Mouse (Mus musculus): Measurements from ENCODE around the gene Il6ra. TPM values are rescaled to one million over a fixed set of nuclear protein-coding genes. Genes with fewer than 3 reads are reported as not detected.

Gene Il6ra
- total RNA-seq, 2 experiments from 2014 or later: 3.7 to 4.4 TPM

DNA sequence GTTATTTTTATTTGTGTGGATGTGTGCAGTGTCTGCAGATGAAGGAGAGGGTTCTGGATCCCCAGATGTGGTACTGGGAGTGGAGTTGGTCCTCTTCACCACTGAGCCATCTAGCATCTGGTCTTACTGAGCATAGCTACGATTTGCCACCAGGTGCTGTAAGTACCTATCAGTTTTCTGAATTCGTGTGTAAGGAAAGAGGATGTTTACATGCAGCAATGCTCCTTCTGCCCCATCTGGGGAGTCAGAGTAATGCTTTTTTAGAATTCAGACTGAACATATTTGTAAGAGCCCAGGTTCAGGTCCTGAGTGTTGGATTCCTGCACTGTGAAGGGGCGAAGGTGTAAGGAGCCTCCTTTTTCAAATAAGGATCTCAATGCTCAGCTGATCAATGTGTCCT is 53.1 kb downstream of the Il6ra start:
- no peak overlapping the region for H3K27ac ChIP-seq
- H3K4me3 ChIP-seq: no peak overlapping the region
- no peak; the same call in 1 of the 2 replicates for TF ChIP-seq CTCF (IDR thresholded peaks at IDR 0.05)
- DNase-seq (ENCODE audit: extremely low spot score in 1 of 2, low spot score in 2 of 2): no peak
- intact Hi-C loops (cut with DNase I): loop anchor here (2.0 to 5.0 kb wide), 4 partner anchors 148 to 543 kb away; no protein-coding TSS in a partner anchor

DNA sequence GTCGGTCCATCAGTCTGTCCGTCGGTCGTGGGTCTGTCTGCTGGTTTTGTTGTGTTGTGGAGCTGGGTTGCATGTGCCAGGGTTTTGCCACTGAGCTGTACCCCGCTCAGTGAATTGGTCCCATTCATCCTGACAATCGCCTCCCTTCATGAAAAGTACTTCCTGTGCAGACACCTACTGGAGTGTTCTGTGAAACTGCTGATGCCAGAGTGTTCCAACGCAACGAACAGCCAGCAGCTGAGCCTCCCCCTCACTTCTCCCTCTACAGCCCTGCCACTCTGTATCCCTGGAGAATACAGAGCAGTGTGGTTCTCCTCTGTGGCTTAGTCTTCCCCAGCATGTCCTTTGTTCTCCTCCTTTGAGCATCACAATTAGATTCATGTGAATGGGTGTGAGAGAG is 54.1 kb downstream of the Il6ra start:
- DNase-seq (ENCODE audit: extremely low spot score in 1 of 2, low spot score in 2 of 2): peak; percentile 58 to 61
- no peak overlapping the region for H3K4me3 ChIP-seq
- intact Hi-C loops (cut with DNase I): loop anchor here (1.0 to 5.0 kb wide), 6 partner anchors 74 to 542 kb away; no protein-coding TSS in a partner anchor
- peak overlapping the region; percentile 49 for H3K27ac ChIP-seq
- TF ChIP-seq CTCF (IDR thresholded peaks at IDR 0.05): no peak

DNA sequence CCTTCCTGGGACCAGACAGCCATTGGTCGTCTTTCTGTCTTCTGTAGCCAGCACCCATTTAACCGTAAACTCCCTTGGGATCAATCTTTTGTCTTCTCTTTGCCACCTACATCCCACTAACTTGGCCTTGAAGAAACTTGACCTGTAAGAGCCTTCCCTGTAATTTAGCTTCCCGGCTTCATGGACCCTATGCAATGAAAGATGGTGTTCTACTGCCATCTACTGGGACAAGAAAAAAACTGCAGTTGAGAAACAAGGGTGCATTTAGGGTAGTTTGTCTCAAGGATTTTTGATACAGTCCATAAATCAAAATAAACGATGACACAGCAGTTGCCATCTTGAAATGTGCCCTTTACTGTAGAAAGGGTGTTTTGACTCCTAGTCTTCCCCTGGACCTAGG is 54.9 kb downstream of the Il6ra start:
- Histone ChIP-seq H3K27ac (peak overlapping the region; percentile 49; the same call in 1 of the 2 replicates), H3K4me3 (no peak overlapping the region)
- TF ChIP-seq CTCF (IDR thresholded peaks at IDR 0.05): peak; percentile 87
- intact Hi-C loops (cut with DNase I): loop anchor here (1.0 to 5.0 kb wide), 6 partner anchors 73 to 541 kb away; no protein-coding TSS in a partner anchor
- DNase-seq (ENCODE audit: extremely low spot score in 1 of 2, low spot score in 2 of 2): no peak

DNA sequence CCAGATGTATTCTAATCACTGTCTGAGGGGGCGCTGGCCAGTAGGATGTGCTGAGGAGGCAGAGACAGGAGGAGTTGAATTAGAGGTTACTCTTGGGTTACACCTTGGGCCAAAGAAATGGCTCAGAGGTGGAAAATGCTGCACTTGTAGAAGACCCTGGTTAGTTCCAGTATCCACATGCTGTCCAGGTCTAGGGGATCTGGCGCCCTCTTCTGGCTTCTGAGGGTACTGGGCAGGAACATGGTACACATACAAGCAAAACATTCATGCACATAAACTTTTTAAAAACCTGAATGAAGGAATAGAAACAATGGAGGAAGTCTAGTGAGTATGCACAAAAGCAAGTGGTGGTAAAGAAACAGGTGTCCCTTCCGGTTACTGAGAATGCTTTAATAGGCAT is 55.6 kb downstream of the Il6ra start:
- DNase-seq (ENCODE audit: extremely low spot score in 1 of 2, low spot score in 2 of 2): no peak
- H3K4me3 ChIP-seq: no peak overlapping the region
- peak; percentile 42 for TF ChIP-seq CTCF (IDR thresholded peaks at IDR 0.05)
- intact Hi-C loops (cut with DNase I): loop anchor here (2.0 to 5.0 kb wide), 3 partner anchors 145 to 540 kb away; no protein-coding TSS in a partner anchor
- no peak overlapping the region for H3K27ac ChIP-seq

DNA sequence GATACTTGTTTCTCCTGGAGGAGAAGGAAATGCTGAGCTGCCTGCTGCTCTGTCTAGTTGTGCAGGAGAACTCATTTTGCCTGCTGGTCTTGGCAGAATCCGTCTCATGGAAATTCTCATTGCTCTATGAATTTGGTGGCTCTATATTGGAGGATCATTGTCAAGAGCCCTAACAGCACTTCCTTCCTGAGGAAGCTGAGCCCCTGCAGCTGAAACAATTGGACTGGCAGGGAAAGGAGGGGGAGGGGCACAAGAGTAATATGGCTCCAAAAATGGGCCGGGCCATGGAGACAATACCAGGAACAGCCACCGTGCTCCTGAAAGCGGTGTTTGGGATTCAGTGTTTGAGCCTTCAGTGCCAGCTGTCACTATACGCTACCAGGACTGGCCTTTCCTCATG is 59.2 kb downstream of the Il6ra start:
- no peak for DNase-seq (ENCODE audit: extremely low spot score in 1 of 2, low spot score in 2 of 2)
- H3K4me3 ChIP-seq: no peak overlapping the region
- TF ChIP-seq CTCF (IDR thresholded peaks at IDR 0.05): peak; percentile 5
- H3K27ac ChIP-seq: peak overlapping the region; percentile 44; the same call in 1 of the 2 replicates
- intact Hi-C loops (cut with DNase I): no loop called here

DNA sequence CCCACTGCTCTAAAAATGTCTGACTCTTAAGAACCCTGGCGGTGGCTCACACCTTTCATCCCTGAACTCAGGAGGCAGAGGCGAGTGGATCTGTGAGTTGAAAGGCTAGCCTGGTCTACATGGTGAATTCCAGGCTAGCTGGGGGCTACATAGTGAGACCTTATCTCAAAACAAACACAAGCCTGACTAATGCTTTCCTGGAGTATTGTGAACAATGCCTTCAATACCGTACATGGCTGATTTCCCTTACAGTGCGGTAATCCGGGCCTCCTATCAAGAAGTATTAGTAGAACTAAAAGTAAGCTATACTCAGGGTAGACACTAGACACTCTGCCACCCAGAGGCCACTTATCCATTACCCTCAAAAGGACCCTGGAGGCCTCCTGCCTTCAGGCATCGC is 64.9 kb downstream of the Il6ra start:
- no peak for DNase-seq (ENCODE audit: extremely low spot score in 1 of 2, low spot score in 2 of 2)
- intact Hi-C loops (cut with DNase I): no loop called here
- no peak overlapping the region for H3K27ac ChIP-seq
- no peak overlapping the region for H3K4me3 ChIP-seq
- no peak for TF ChIP-seq CTCF (IDR thresholded peaks at IDR 0.05)

DNA sequence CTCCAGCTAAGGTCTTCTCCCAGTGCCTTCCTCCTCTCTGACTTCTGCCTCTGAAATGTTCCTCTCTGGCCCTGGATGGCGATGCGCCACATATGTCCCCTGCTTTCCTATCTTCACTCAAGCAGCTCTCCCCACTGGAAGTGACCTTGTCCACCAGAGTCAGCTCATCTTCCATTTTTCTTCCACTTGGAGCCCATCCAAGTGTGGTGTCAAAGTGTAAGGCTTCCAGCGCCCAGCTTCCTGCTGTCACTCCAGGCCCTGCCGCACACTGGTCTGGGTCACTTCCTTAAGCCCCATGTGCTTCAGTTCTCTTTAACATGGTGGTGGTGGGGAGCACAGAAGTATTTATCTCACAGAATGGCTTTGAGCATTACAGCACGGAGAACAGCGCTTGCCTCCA is 65.4 kb downstream of the Il6ra start:
- no peak for TF ChIP-seq CTCF (IDR thresholded peaks at IDR 0.05)
- intact Hi-C loops (cut with DNase I): no loop called here
- no peak overlapping the region for H3K4me3 ChIP-seq
- H3K27ac ChIP-seq: no peak overlapping the region
- no peak for DNase-seq (ENCODE audit: extremely low spot score in 1 of 2, low spot score in 2 of 2)

DNA sequence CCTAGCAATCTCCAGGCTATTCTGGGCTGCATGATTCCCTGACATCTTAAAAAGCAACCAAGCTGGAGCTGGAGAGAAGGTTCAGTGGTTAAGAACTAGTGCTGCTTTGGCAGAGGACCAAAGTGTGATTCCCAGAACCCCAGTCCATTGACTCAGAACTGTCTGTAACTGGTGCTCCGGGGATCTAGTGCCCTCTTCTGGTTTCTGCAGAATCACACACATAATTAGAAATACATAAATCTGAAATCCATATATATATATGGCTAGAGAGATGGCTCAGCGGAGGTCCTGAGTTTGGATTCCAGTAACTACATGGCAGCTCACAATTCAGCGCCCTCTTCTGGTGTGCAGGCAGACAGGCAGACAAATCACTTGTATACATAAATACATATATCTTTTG is 65.9 kb downstream of the Il6ra start:
- intact Hi-C loops (cut with DNase I): no loop called here
- no peak for DNase-seq (ENCODE audit: extremely low spot score in 1 of 2, low spot score in 2 of 2)
- Histone ChIP-seq H3K27ac (no peak overlapping the region), H3K4me3 (no peak overlapping the region)
- TF ChIP-seq CTCF (IDR thresholded peaks at IDR 0.05): no peak; the same call in none of the 2 replicates

DNA sequence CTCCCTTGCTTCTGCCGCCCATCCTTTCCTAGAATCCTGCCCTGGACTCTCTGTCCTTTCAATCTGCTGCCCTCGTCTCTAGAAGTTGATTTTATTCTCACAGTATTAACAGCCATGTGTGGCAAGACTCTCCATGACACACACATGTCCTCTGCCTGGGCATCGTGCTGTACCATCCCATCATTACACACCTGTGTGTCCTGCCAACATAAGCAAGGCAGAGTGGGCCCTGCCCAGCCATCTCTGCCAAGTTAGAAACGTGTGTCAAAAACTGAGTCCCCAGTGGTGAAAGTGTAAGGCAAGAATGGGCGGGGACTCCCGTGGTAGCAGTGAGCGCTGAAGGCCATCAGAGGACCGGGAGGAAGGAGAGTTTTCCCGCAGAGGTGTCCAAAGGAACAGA is 67.2 kb downstream of the Il6ra start:
- no peak overlapping the region for H3K27ac ChIP-seq
- TF ChIP-seq CTCF (IDR thresholded peaks at IDR 0.05): no peak
- DNase-seq (ENCODE audit: extremely low spot score in 1 of 2, low spot score in 2 of 2): no peak
- intact Hi-C loops (cut with DNase I): no loop called here
- no peak overlapping the region for H3K4me3 ChIP-seq

DNA sequence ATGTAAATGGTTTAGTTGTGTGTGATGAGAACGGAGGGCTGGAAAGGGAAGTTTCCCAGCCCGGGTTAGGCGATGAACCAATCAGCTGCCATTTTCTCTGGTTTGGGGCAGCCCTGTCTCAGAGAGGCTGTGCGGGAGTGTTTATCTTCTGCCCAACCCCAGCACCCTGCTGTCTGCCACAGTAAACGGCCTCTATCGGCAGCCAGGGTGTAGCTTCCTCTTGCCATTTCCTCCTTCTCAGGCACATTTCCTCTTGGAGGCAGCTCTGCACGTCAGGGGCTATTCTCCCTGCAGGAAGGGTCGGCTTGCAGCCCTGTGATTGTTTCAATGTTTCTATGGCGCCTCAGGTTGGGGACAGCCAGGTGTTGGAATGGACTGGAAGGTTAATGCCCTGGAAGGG is 69.8 kb downstream of the Il6ra start:
- no peak overlapping the region for H3K4me3 ChIP-seq
- no peak for DNase-seq (ENCODE audit: extremely low spot score in 1 of 2, low spot score in 2 of 2)
- intact Hi-C loops (cut with DNase I): no loop called here
- peak; percentile 18 for TF ChIP-seq CTCF (IDR thresholded peaks at IDR 0.05)
- H3K27ac ChIP-seq: no peak overlapping the region; the same call in 1 of the 2 replicates

DNA sequence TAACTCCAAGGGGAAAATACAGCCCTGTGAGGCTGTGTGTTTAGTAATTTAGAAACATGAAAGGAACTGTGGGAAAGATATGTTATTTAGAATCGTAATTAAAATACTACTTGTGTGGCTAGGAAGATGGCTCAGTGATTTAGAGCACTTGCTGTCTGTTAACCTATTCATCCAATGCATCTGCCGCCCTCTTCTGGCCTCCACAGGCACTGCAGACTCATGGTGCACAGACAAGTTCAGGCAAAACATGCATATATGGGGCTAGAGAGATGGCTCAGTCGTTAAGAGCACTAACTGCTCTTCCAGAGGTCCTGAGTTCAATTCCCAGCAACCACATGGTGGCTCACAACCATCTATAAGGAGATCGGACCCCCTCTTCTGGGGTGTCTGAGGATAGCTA is 70.7 kb downstream of the Il6ra start:
- H3K4me3 ChIP-seq: no peak overlapping the region
- H3K27ac ChIP-seq: no peak overlapping the region
- DNase-seq (ENCODE audit: extremely low spot score in 1 of 2, low spot score in 2 of 2): no peak
- intact Hi-C loops (cut with DNase I): no loop called here
- peak; percentile 47 for TF ChIP-seq CTCF (IDR thresholded peaks at IDR 0.05)

DNA sequence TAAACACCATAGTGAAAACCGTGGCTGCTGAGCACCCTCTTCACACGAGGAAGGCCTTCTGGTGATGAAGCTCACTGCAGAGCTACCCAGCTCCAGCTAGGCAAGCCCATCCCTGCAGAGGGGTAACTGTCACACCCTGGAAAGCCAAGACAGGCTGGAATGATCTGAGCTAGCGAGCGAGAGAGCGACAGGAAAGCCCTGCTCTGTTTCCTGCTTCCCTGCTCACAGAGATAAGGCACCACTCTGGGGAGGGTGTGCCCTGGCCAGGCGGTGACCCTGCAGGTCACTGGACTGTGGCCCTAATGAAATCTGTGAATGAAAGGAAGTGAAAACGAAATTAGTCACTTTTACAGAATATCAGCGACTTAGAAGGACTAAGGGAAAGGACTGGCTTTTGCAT is 77.6 kb downstream of the Il6ra start:
- Histone ChIP-seq H3K27ac (no peak overlapping the region), H3K4me3 (no peak overlapping the region)
- intact Hi-C loops (cut with DNase I): no loop called here
- DNase-seq (ENCODE audit: extremely low spot score in 1 of 2, low spot score in 2 of 2): no peak
- TF ChIP-seq CTCF (IDR thresholded peaks at IDR 0.05): no peak

DNA sequence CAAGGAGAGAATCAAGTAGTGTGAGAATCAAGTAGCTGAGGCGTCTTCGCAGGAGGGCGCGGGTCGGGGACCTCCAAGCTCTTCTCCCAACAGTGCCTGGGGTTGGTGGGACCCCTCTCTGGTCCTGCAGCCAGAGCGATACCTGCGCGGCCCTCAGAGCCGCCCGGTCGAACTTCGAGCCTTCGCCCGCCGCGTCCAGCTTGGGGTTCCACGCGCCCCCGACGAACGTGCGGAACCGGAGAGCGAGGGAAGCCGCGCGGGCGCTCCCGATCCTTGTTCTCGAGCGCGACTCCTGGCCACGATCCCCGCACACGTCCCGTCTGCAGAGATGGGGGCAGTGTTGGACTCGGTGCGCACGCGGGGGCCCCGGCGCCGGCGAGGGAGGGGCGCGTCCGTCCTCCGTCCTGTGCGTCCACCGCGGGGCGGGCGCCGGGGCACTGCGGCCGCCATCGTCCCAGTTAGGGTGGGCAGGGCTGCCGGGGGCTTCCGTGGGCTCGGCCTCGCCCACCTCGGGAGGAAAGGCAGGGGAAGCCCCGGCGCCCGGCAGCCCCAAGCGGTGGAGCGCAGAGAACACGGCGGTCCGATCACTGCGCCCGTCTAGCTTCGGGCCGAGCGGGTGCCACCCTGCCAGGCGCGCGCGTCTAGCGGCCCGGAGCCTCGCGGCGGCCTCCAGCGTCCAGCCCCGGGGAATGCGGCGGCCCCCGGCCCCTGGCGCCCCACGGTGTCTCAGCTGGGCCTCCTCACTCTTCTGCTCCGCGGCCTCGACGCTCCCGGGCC is 82.0 kb downstream of the Il6ra start, which contains the start of gene She:
TSS of gene She (plus strand) at position 556 of the 777 bp plus-strand sequence.
- no peak for TF ChIP-seq CTCF (IDR thresholded peaks at IDR 0.05)
- H3K4me3 ChIP-seq: peak within 1 kb of the TSS; percentile 38
- intact Hi-C loops (cut with DNase I): no loop called here
- peak within 1 kb of the TSS; percentile 32; the same call in 1 of the 2 replicates for H3K27ac ChIP-seq
- DNase-seq (ENCODE audit: extremely low spot score in 1 of 2, low spot score in 2 of 2): no peak

Measured in left cerebral cortex, adult 2 months (tissue).